Mouse (Mus musculus) lung, postnatal 0 days (tissue): ENCODE results near the gene Man1c1.

Experiments used
- CTCF ChIP-seq: IDR thresholded peaks from 2 replicates; pipeline ENCODE4 v1.5.1; 2016; ENCODE audit warnings: antibody characterized with exemption, mild to moderate bottlenecking
- EP300 ChIP-seq: IDR thresholded peaks from 2 replicates; pipeline ENCODE4 v1.6.1; 2016; ENCODE audit warnings: antibody characterized with exemption, mild to moderate bottlenecking, control low read depth

DNA sequence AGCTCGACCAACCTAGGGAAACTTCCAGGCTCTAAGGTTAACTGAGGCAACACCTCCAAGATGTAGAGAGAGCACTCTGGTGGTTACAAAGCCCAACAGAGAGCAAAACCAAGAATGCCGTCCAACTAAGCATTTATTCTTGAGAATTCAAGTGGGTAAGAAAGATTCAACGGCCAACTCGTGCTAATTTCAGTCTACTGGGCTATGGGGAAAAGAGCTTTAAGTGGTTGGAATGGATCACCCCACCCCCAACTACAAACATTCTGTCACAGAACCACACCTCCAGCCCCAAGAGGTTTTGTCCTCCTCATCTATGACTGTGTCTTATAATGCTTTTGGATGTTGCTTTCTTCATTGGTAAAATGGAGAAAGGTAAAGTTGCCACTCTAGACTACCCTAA lies 171.2 kb downstream of the Man1c1 start:
- TF ChIP-seq CTCF (peak; percentile 47), EP300 (peak; percentile 73)
